Mouse (Mus musculus) lung, embryonic 16.5 days (tissue): ENCODE data around the gene Lima1. TPM values are rescaled to one million over a fixed set of nuclear protein-coding genes. Genes with fewer than 3 reads are reported as not detected.

Experiments used
- ATAC-seq: fragments of 200-750 bp; cut with Nextera tagmentation; 2 replicates; pipeline ENCODE4 v1.8.0; 2017; ENCODE audit warnings: low read depth, mild to moderate bottlenecking, moderate library complexity
- H3K27ac ChIP-seq: fragments of 300-500 bp; sonication (generic); 2 replicates; pipeline ENCODE4 v1.5.1; 2014; ENCODE audit warnings: mild to moderate bottlenecking, control low read depth, low read length
- H3K27me3 ChIP-seq: fragments of 300-500 bp; sonication (generic); 2 replicates; pipeline ENCODE4 v1.6.1; 2014; ENCODE audit warnings: low read depth, low read length, mixed read lengths; ENCODE audit not compliant: control insufficient read depth, insufficient read depth
- H3K36me3 ChIP-seq: fragments of 300-500 bp; sonication (generic); 2 replicates; pipeline ENCODE4 v1.6.1; 2014; ENCODE audit warnings: low read length; ENCODE audit not compliant: control insufficient read depth, insufficient read depth
- H3K4me1 ChIP-seq: fragments of 300-500 bp; sonication (generic); replicated peaks from 2 replicates; pipeline ENCODE4 v1.6.1; 2014; ENCODE audit warnings: low read length, mixed read lengths; ENCODE audit not compliant: control insufficient read depth, insufficient read depth
- H3K4me2 ChIP-seq: fragments of 300-500 bp; sonication (generic); 2 replicates; pipeline ENCODE4 v1.6.1; 2014; ENCODE audit warnings: low read depth, low read length, control low read depth
- H3K4me3 ChIP-seq: fragments of 300-500 bp; sonication (generic); 2 replicates; pipeline ENCODE4 v1.5.1; 2014; ENCODE audit warnings: mild to moderate bottlenecking, low read length, control low read depth
- H3K9ac ChIP-seq: fragments of 300-500 bp; sonication (generic); 2 replicates; pipeline ENCODE4 v1.6.1; 2014; ENCODE audit warnings: low read length, control low read depth
- H3K9me3 ChIP-seq: fragments of 300-500 bp; sonication (generic); 2 replicates; pipeline ENCODE4 v1.6.1; 2016; ENCODE audit warnings: low read length; ENCODE audit not compliant: control insufficient read depth
- WGBS: fragments of 180-500 bp; shearing (Covaris S2); extraction: QIAGEN DNeasy Blood & Tissue Kit; methylation state at CpG from one replicate; pipeline ENCODE4 v1.1.7; 2014; 5-methylcytosine and 5-hydroxymethylcytosine counted together
- polyA plus RNA-seq: library from polyadenylated mRNA; unstranded; fragments of >200 nt; fragmentation: Nextera tagmentation; extraction: Ambion mirVana; gene quantifications from 2 replicates; pipeline ENCODE4 v1.2.1, GENCODE M21; 2015

The Lima1 gene
- polyA plus RNA-seq, 1 experiment from 2014 or later = 47.0 TPM

DNA sequence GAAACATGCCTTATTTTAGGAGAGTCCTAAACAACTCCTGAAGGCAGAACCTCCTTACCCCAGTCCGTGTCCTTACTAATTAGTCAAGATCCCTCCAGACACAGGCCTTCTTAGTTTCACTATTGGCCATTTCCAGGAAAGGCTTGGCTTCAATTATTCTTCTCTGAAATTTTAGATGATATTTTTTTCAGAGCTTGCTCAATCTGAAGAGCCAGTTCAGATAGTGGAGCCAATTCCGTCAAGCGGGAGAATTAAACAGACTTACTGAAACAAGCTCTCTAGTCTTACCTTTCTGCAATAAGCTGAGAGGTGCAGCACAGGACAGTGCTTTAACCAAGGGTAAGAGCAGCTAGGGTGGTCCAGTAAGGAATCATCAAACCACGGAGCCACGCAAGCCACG, 11.9 kb downstream of the Lima1 start:
- H3K4me3 ChIP-seq = no peak overlapping the region
- H3K4me1 ChIP-seq = peaks cover 16% of the 10 kb centered on the region
- no peak overlapping the region for H3K9ac ChIP-seq
- H3K9me3 ChIP-seq = no peaks in the 10 kb centered on the region
- ATAC-seq = no peak
- H3K27me3 ChIP-seq = no peaks in the 10 kb centered on the region
- no peak overlapping the region for H3K27ac ChIP-seq
- 93% methylated on average over 6 of the region's 6 CpGs for WGBS
- H3K4me2 ChIP-seq = no peak overlapping the region
- H3K36me3 ChIP-seq = peaks cover 2% of the 10 kb centered on the region; the same call in 1 of the 2 replicates

DNA sequence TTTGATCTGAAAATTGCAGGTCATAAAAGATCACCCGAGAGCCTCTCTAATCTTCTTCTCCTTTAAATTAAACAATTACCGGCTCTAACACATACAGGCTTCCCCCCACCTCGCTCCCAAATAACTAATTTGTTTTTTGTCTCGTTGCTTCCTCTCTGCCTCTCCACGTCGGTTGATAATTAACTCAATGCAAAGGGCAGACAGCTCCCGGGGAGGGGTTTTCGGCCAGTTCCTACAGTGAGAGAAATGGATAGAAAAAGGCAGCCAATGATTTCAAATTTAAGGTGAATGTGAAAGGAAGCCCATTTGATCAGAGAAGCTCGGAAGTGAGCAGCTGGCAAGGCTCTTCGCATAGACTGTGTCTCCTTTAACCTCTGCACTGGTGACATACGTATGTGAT, 12.8 kb downstream of the Lima1 start:
- no peak for ATAC-seq
- Histone ChIP-seq H3K9me3 (no peaks in the 10 kb centered on the region), H3K4me1 (peaks cover 16% of the 10 kb centered on the region), H3K27me3 (no peaks in the 10 kb centered on the region), H3K4me3 (no peak overlapping the region), H3K27ac (no peak overlapping the region; the same call in 1 of the 2 replicates), H3K36me3 (peaks cover 2% of the 10 kb centered on the region; the same call in 1 of the 2 replicates), H3K4me2 (no peak overlapping the region), H3K9ac (no peak overlapping the region)
- 35% methylated on average over 11 of the region's 11 CpGs for WGBS

GRCm38 (mm10) chr15:99861955-99862354, 13.3 kb downstream of the Lima1 start:
- WGBS = 23% methylated on average over 11 of the region's 11 CpGs

DNA sequence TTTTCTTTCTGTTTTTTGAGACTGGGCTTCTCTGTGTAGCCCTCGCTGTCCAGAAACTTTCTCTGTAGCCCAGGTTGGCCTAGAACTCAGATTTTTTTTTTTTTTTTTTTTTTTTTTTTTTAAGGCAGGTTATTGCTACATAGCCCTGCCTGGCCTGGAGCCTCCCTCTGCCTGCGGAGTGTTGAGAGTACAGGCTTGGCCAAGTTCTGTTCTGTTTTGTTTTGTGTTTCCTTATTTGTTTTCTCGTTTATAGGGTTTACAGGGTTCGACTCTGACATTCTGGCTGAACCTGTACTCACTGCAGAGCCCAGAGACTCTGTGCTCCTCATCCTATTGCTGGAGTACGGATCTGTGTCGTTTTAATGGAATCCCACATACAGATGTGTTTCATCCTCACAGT, 13.7 kb downstream of the Lima1 start:
- Histone ChIP-seq H3K9me3 (no peaks in the 10 kb centered on the region), H3K4me1 (peaks cover 11% of the 10 kb centered on the region), H3K4me2 (no peak overlapping the region), H3K9ac (no peak overlapping the region), H3K4me3 (no peak overlapping the region), H3K27me3 (no peaks in the 10 kb centered on the region), H3K27ac (no peak overlapping the region), H3K36me3 (peaks cover 2% of the 10 kb centered on the region; the same call in 1 of the 2 replicates)
- 68% methylated on average over 6 of the region's 6 CpGs for WGBS
- 0 out of 2 replicates have a peak, but pooled peaks have one; percentile 16 for ATAC-seq

More at GRCm38 (mm10) chr15:99861955-99862354, 13.3 kb downstream of the Lima1 start:
- no peaks in the 10 kb centered on the region for H3K27me3 ChIP-seq
- ATAC-seq = 0 out of 2 replicates have a peak, but pooled peaks have one; percentile 48
- peaks cover 15% of the 10 kb centered on the region for H3K4me1 ChIP-seq
- H3K36me3 ChIP-seq = peaks cover 2% of the 10 kb centered on the region; the same call in 1 of the 2 replicates
- no peak overlapping the region for H3K9ac ChIP-seq
- no peaks in the 10 kb centered on the region for H3K9me3 ChIP-seq
- H3K27ac ChIP-seq = no peak overlapping the region
- H3K4me2 ChIP-seq = no peak overlapping the region
- H3K4me3 ChIP-seq = no peak overlapping the region

- no peak overlapping the region for H3K4me3 ChIP-seq
- H3K9ac ChIP-seq = no peak overlapping the region
- ATAC-seq = no peak
- H3K27ac ChIP-seq = no peak overlapping the region
- H3K4me2 ChIP-seq = no peak overlapping the region
- peaks cover 5% of the 10 kb centered on the region; the same call in 1 of the 2 replicates for H3K4me1 ChIP-seq
- no peaks in the 10 kb centered on the region for H3K27me3 ChIP-seq
- H3K9me3 ChIP-seq = no peaks in the 10 kb centered on the region
- peaks cover 2% of the 10 kb centered on the region; the same call in 1 of the 2 replicates for H3K36me3 ChIP-seq
- WGBS = 62% methylated on average over 9 of the region's 9 CpGs
Measured at GRCm38 (mm10) chr15:99859644-99860392, 15.4 kb downstream of the Lima1 start.

DNA sequence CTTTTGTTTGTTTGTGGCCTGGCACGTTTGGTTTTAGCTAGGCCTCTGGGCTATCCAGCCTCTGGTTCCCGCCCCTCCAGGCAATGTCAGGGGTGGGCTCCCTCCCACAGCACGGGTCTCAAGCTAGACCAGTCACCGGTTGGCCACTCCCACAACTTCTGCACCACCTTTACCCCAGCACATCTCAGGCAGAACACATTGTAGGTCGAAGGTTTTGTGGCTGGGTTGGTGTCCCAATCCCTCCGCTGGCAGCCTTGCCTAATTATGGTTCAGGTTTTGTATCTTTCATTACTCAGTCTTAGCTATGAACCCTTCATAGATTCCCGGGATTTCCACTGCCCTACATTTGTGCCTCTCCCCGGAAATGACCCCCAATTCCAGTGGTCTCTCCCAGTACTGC, 17.8 kb downstream of the Lima1 start:
- peaks cover 2% of the 10 kb centered on the region; the same call in 1 of the 2 replicates for H3K4me1 ChIP-seq
- H3K4me2 ChIP-seq = no peak overlapping the region
- H3K9me3 ChIP-seq = no peaks in the 10 kb centered on the region
- ATAC-seq = no peak
- H3K27ac ChIP-seq = no peak overlapping the region
- no peak overlapping the region for H3K4me3 ChIP-seq
- H3K27me3 ChIP-seq = no peaks in the 10 kb centered on the region
- WGBS = 56% methylated on average over 8 of the region's 8 CpGs
- H3K9ac ChIP-seq = no peak overlapping the region
- no peaks in the 10 kb centered on the region for H3K36me3 ChIP-seq

DNA sequence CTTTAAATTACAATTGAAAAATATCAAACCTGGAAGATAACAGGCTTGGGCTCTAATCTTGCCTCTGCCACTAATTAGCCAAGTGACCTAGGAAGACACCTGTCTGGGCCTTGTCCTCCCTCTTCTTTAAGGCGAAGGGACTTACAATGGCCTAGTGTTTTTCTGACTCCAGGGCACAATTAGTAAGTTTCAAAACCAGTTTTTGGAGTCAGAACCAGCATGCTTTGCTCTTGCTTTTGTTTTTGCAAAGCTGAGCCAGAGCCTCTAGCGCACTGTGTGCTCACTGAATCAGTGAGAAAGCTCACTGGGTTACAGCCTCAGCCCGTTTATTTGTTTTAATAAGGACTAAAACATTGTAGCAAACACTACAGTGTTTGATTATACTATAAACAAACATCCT, 20.1 kb downstream of the Lima1 start:
- H3K4me3 ChIP-seq = no peak overlapping the region
- H3K27me3 ChIP-seq = no peaks in the 10 kb centered on the region
- H3K9ac ChIP-seq = no peak overlapping the region
- H3K36me3 ChIP-seq = no peaks in the 10 kb centered on the region
- no peak for ATAC-seq
- H3K27ac ChIP-seq = no peak overlapping the region
- no peak overlapping the region for H3K4me2 ChIP-seq
- WGBS = 63% methylated on average over 3 of the region's 3 CpGs
- H3K9me3 ChIP-seq = no peaks in the 10 kb centered on the region
- no peaks in the 10 kb centered on the region for H3K4me1 ChIP-seq

DNA sequence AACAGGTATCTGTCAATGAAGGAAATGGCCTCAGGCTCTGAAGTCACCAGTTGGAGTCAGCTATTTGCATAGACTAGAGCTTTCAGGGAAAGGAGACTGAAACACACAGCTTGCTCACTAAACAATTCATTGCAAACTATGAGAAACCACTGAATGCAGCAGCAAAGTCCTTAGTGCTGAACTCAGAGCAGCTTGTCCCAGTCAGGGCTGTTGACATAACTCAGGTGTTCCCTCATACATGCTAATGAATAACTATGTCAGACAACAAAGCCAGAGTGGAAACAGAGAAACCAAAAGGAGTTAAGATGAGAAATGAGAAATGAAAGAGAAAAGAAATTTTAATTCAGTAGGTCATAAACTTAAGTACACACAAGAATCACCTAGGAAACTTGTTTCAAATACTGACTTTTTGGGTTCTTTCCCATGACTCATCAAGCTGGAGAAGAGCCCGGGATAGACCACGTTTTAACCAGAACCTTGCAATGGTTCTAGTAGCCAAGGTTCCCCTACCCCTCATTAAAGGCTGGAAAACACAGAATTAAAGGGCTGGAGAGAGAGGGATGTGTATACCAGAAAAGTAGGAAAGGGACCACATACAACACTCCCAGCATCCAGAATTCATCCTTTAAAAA, 22.5 kb downstream of the Lima1 start:
- H3K4me3 ChIP-seq = no peak overlapping the region
- no peaks in the 10 kb centered on the region for H3K9me3 ChIP-seq
- H3K27me3 ChIP-seq = no peaks in the 10 kb centered on the region
- WGBS = 76% methylated on average over 2 of the region's 2 CpGs
- peaks cover 9% of the 10 kb centered on the region for H3K4me1 ChIP-seq
- ATAC-seq = no peak
- H3K4me2 ChIP-seq = no peak overlapping the region
- no peaks in the 10 kb centered on the region for H3K36me3 ChIP-seq
- H3K9ac ChIP-seq = no peak overlapping the region
- no peak overlapping the region for H3K27ac ChIP-seq

DNA sequence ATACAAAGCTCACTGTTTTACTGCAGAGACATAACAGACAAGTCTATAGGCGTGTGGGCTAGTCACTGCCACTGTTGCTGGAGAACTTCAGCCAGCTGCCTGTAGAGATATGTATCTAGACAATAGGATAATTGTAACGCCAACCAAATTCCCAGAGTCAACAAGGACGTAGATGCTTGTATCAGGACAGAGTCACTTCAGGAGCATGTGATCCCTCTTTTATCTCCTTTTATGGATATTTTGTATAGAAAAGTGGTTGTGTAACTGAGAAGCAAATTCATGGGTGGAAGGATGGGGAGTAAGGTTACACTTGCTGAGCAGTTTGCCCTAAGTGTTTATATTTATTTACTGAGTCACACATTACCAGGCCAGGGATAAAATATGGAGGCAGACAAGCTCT, 25.0 kb downstream of the Lima1 start:
- Histone ChIP-seq H3K4me2 (no peak overlapping the region), H3K9ac (no peak overlapping the region), H3K4me1 (peaks cover 24% of the 10 kb centered on the region), H3K9me3 (no peaks in the 10 kb centered on the region), H3K4me3 (no peak overlapping the region), H3K36me3 (no peaks in the 10 kb centered on the region), H3K27me3 (no peaks in the 10 kb centered on the region), H3K27ac (no peak overlapping the region)
- no peak for ATAC-seq
- WGBS = 48% methylated on average over 3 of the region's 3 CpGs
